Mouse (Mus musculus): ENCODE results near the gene Cd160. TPM values are rescaled to one million over a fixed set of nuclear protein-coding genes. Genes with fewer than 3 reads are reported as not detected.

Cd160 gene
- polyA plus RNA-seq, 1 experiment = 0.78 TPM

DNA sequence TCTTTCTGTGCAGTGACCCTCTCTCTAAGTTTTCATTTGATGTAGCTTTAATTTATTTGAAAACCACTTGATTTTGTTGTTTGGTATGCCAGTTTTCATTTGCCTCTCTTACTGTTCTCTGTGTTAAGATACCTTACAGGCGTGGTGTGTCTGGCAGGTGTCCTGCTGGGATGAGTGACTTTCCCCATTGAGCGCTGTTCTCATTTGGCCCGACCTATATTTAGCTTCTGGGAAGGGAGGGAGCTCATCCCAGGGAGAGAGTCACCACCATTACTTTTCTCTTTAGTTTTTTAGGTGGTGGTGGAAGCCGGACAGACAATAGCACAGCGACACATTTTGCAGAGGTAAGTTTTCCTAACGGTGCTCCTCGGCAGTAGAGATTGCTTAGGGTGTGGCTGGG, 71.5 kb downstream of the Cd160 start:
- DNase-seq (ENCODE audit: low spot score) = no peak

DNA sequence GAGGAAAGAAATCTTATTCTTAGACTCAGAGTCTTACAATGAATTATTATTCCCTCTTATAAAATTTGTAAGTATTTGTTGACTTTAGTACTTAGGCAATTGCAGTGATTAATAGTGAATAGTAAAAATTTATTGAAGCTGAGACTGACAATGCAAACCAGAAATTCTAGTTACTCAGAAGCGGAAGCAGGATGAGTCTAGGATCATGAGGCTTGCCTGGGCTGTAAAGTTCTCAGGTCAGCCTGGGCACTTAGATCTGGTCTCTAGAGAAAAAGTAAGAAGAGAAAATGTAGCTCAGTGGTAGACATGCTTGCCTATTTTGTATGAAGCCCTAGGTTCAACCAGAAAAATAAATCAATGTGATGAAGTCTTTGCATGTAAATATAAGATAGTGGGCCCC, 73.2 kb downstream of the Cd160 start:
- no peak for DNase-seq (ENCODE audit: low spot score)

Other genes with a start within 250 kb of the Cd160 start
- 44.4 and 59.0 TPM in 2 replicates for gene Polr3gl, start 235.2 kb downstream of the Cd160 start, polyA plus RNA-seq (2012; rRNA removed)
- gene Ankrd34a, start 232.7 kb downstream of the Cd160 start, polyA plus RNA-seq (2012; rRNA removed) = 0.70 and 1.1 TPM in 2 replicates
- 57.6 and 66.0 TPM in 2 replicates for gene Lix1l, start 228.2 kb downstream of the Cd160 start, polyA plus RNA-seq (2012; rRNA removed)
- gene Rbm8a, start 199.4 kb downstream of the Cd160 start, polyA plus RNA-seq (2012; rRNA removed) = 31.0 and 41.8 TPM in 2 replicates
- gene Pex11b, start 194.0 kb downstream of the Cd160 start, polyA plus RNA-seq (2012; rRNA removed) = 40.6 and 50.2 TPM in 2 replicates
- 0.08 and 0.09 TPM in 2 replicates for gene Gm42957, start 193.9 kb downstream of the Cd160 start, polyA plus RNA-seq (2012; rRNA removed)
- 3.5 and 3.8 TPM in 2 replicates for gene Itga10, start 183.8 kb downstream of the Cd160 start, polyA plus RNA-seq (2012; rRNA removed)
- 9.5 TPM in 2 replicates for gene Ankrd35, start 159.2 kb downstream of the Cd160 start, polyA plus RNA-seq (2012; rRNA removed)
- gene Pias3, start 133.0 kb downstream of the Cd160 start, polyA plus RNA-seq (2012; rRNA removed) = 45.8 and 47.6 TPM in 2 replicates
- gene Nudt17, start 120.8 kb downstream of the Cd160 start, polyA plus RNA-seq (2012; rRNA removed) = 2.5 and 2.9 TPM in 2 replicates
- gene Polr3c, start 101.7 kb downstream of the Cd160 start, polyA plus RNA-seq (2012; rRNA removed) = 32.7 and 35.8 TPM in 2 replicates
- 29.3 and 31.0 TPM in 2 replicates for gene Rnf115, start 101.7 kb downstream of the Cd160 start, polyA plus RNA-seq (2012; rRNA removed)
- gene Pdzk1, start 67 bp downstream of the Cd160 start, polyA plus RNA-seq (2012; rRNA removed) = 0.04 TPM in 1 of 2 replicates, not detected in the other
- 4.4 and 5.5 TPM in 2 replicates for gene Gja5, start 75.3 kb upstream of the Cd160 start, polyA plus RNA-seq (2012; rRNA removed)
- gene Gpr89, start 76.0 kb upstream of the Cd160 start, polyA plus RNA-seq (2012; rRNA removed) = 10.4 and 11.5 TPM in 2 replicates
- not detected in 2 replicates for gene Gja8, start 96.7 kb upstream of the Cd160 start, polyA plus RNA-seq (2012; rRNA removed)

All from urinary bladder, adult 2 months (tissue).